Mouse (Mus musculus): ENCODE data around the gene Bicd2. TPM values are rescaled to one million over a fixed set of nuclear protein-coding genes. Genes with fewer than 3 reads are reported as not detected.

Gene Bicd2
- polyA plus RNA-seq, 1 experiment = 63.2 TPM

- WGBS = 73% methylated on average over 5 of the region's 5 CpGs
- TF ChIP-seq CTCF (IDR thresholded peaks at IDR 0.05; ENCODE audit: insufficient read depth, low read length) = no peak
- no peak for TF ChIP-seq POLR2A (IDR thresholded peaks at IDR 0.05; ENCODE audit: borderline replicate concordance, extremely low read depth, low read depth, low read length)
- Histone ChIP-seq H3K4me1 (ENCODE audit: control insufficient read depth, insufficient read depth, low read length) (no peaks in the 10 kb centered on the region), H3K4me3 (replicated peaks; ENCODE audit: extremely low read depth, low read depth, low read length) (no peak overlapping the region)
- DNase-seq = no peak
These were observed 19.2 kb upstream of the Bicd2 start for GRCm38 (mm10) chr13:49322169-49322568.

- WGBS = 86% methylated on average over 5 of the region's 5 CpGs
- Histone ChIP-seq H3K4me1 (ENCODE audit: control insufficient read depth, insufficient read depth, low read length) (no peaks in the 10 kb centered on the region), H3K4me3 (replicated peaks; ENCODE audit: extremely low read depth, low read depth, low read length) (no peak overlapping the region)
- DNase-seq = no peak
- TF ChIP-seq CTCF (IDR thresholded peaks at IDR 0.05; ENCODE audit: insufficient read depth, low read length) (no peak), POLR2A (IDR thresholded peaks at IDR 0.05; ENCODE audit: borderline replicate concordance, extremely low read depth, low read depth, low read length) (no peak)
These were observed 18.6 kb upstream of the Bicd2 start for GRCm38 (mm10) chr13:49322739-49323138.

- 78% methylated on average over 5 of the region's 5 CpGs for WGBS
- Histone ChIP-seq H3K4me3 (replicated peaks; ENCODE audit: extremely low read depth, low read depth, low read length) (no peak overlapping the region), H3K4me1 (ENCODE audit: control insufficient read depth, insufficient read depth, low read length) (no peaks in the 10 kb centered on the region)
- no peak for TF ChIP-seq CTCF (IDR thresholded peaks at IDR 0.05; ENCODE audit: insufficient read depth, low read length)
- TF ChIP-seq POLR2A (IDR thresholded peaks at IDR 0.05; ENCODE audit: borderline replicate concordance, extremely low read depth, low read depth, low read length) = no peak
- DNase-seq = no peak
These were observed 16.5 kb upstream of the Bicd2 start for GRCm38 (mm10) chr13:49324871-49325270.

- Histone ChIP-seq H3K4me3 (replicated peaks; ENCODE audit: extremely low read depth, low read depth, low read length) (no peak overlapping the region), H3K4me1 (ENCODE audit: control insufficient read depth, insufficient read depth, low read length) (no peaks in the 10 kb centered on the region)
- TF ChIP-seq CTCF (IDR thresholded peaks at IDR 0.05; ENCODE audit: insufficient read depth, low read length) = no peak
- no peak for TF ChIP-seq POLR2A (IDR thresholded peaks at IDR 0.05; ENCODE audit: borderline replicate concordance, extremely low read depth, low read depth, low read length)
- 59% methylated on average over 6 of the region's 6 CpGs for WGBS
- peak; percentile 50 for DNase-seq
These were observed 14.9 kb upstream of the Bicd2 start for GRCm38 (mm10) chr13:49326246-49327206.

GRCm38 (mm10) chr13:49328101-49328500 is 13.3 kb upstream of the Bicd2 start:
- Histone ChIP-seq H3K4me1 (ENCODE audit: control insufficient read depth, insufficient read depth, low read length) (no peaks in the 10 kb centered on the region), H3K4me3 (replicated peaks; ENCODE audit: extremely low read depth, low read depth, low read length) (no peak overlapping the region)
- no peak for DNase-seq
- 48% methylated on average over 4 of the region's 4 CpGs for WGBS
- TF ChIP-seq CTCF (IDR thresholded peaks at IDR 0.05; ENCODE audit: insufficient read depth, low read length) = no peak

- TF ChIP-seq CTCF (IDR thresholded peaks at IDR 0.05; ENCODE audit: insufficient read depth, low read length) = no peak
- no peak for TF ChIP-seq POLR2A (IDR thresholded peaks at IDR 0.05; ENCODE audit: borderline replicate concordance, extremely low read depth, low read depth, low read length)
- Histone ChIP-seq H3K4me1 (ENCODE audit: control insufficient read depth, insufficient read depth, low read length) (no peaks in the 10 kb centered on the region), H3K4me3 (replicated peaks; ENCODE audit: extremely low read depth, low read depth, low read length) (no peak overlapping the region)
- 59% methylated on average over 2 of the region's 2 CpGs for WGBS
- DNase-seq = no peak
These were observed 8.1 kb upstream of the Bicd2 start for GRCm38 (mm10) chr13:49333250-49333649.

- H3K4me3 ChIP-seq (replicated peaks; ENCODE audit: extremely low read depth, low read depth, low read length) = no peak overlapping the region
- TF ChIP-seq CTCF (IDR thresholded peaks at IDR 0.05; ENCODE audit: insufficient read depth, low read length) = no peak
- TF ChIP-seq POLR2A (IDR thresholded peaks at IDR 0.05; ENCODE audit: borderline replicate concordance, extremely low read depth, low read depth, low read length) = no peak
- 81% methylated on average over 12 of the region's 12 CpGs for WGBS
- no peaks in the 10 kb centered on the region; the same call in 1 of the 2 replicates for H3K4me1 ChIP-seq (ENCODE audit: control insufficient read depth, insufficient read depth, low read length)
- no peak for DNase-seq
These were observed 6.1 kb upstream of the Bicd2 start for GRCm38 (mm10) chr13:49335077-49335982.

GRCm38 (mm10) chr13:49338893-49339546 is 2.4 kb upstream of the Bicd2 start:
- DNase-seq = peak; percentile 65
- TF ChIP-seq POLR2A (IDR thresholded peaks at IDR 0.05; ENCODE audit: borderline replicate concordance, extremely low read depth, low read depth, low read length) (no peak), CTCF (IDR thresholded peaks at IDR 0.05; ENCODE audit: insufficient read depth, low read length) (peak; percentile 90)
- no peak overlapping the region for H3K4me3 ChIP-seq (replicated peaks; ENCODE audit: extremely low read depth, low read depth, low read length)
- WGBS = 40% methylated on average over 7 of the region's 7 CpGs
- H3K4me1 ChIP-seq (ENCODE audit: control insufficient read depth, insufficient read depth, low read length) = peaks cover 12% of the 10 kb centered on the region
